Mouse (Mus musculus) brain, embryonic 18.5 days (tissue): ENCODE measurements around the gene Marco.

Experiments used
- DNase-seq: peaks from one replicate; pipeline ENCODE4 v3.0.0-alpha.2; 2012; ENCODE audit warnings: low read depth, low spot score

Gene Marco

GRCm38 (mm10) chr1:120504924-120505323 is at the start of gene Marco:
TSS of gene Marco (minus strand) at chr1:120505024.
- no peak for DNase-seq

GRCm38 (mm10) chr1:120539506-120540029 is 34.7 kb upstream of the Marco start:
- no peak for DNase-seq

- no peak for DNase-seq
Observed at GRCm38 (mm10) chr1:120536998-120537397, 32.2 kb upstream of the Marco start.

- DNase-seq, result no peak
Observed at GRCm38 (mm10) chr1:120535919-120536318, 31.1 kb upstream of the Marco start.

- no peak for DNase-seq
Observed at GRCm38 (mm10) chr1:120532321-120532916, 27.6 kb upstream of the Marco start.

- DNase-seq, result no peak
Observed at GRCm38 (mm10) chr1:120531770-120532169, 26.9 kb upstream of the Marco start.

- no peak for DNase-seq
Observed at GRCm38 (mm10) chr1:120529881-120530280, 25.1 kb upstream of the Marco start.

- no peak for DNase-seq
Observed at GRCm38 (mm10) chr1:120517618-120518017, 12.8 kb upstream of the Marco start.

- DNase-seq, result no peak
Observed at GRCm38 (mm10) chr1:120510311-120510710, 5.5 kb upstream of the Marco start.

- DNase-seq, result no peak
Observed at GRCm38 (mm10) chr1:120508976-120509375, 4.2 kb upstream of the Marco start.

GRCm38 (mm10) chr1:120504046-120504710 is 646 bp downstream of the Marco start:
- no peak for DNase-seq

GRCm38 (mm10) chr1:120501496-120501895 is 3.3 kb downstream of the Marco start:
- DNase-seq, result no peak

- no peak for DNase-seq
Observed at GRCm38 (mm10) chr1:120498036-120498435, 6.8 kb downstream of the Marco start.

GRCm38 (mm10) chr1:120480937-120481336 is 23.9 kb downstream of the Marco start:
- DNase-seq, result no peak

GRCm38 (mm10) chr1:120474825-120475224 is 30.0 kb downstream of the Marco start:
- DNase-seq, result no peak

GRCm38 (mm10) chr1:120468891-120469290 is 35.9 kb downstream of the Marco start:
- no peak for DNase-seq

- DNase-seq, result no peak
Observed at GRCm38 (mm10) chr1:120467323-120467722, 37.5 kb downstream of the Marco start.

GRCm38 (mm10) chr1:120466751-120467150 is 38.1 kb downstream of the Marco start:
- no peak for DNase-seq

GRCm38 (mm10) chr1:120459032-120459431 is 45.8 kb downstream of the Marco start:
- no peak for DNase-seq

- no peak for DNase-seq
Observed at GRCm38 (mm10) chr1:120458524-120458923, 46.3 kb downstream of the Marco start.

GRCm38 (mm10) chr1:120451486-120452270 is 53.1 kb downstream of the Marco start:
- no peak for DNase-seq

GRCm38 (mm10) chr1:120449662-120450061 is 55.2 kb downstream of the Marco start:
- no peak for DNase-seq
